Mouse (Mus musculus): ENCODE measurements at regions not wholly inside any gene's neighbourhood (a gene's known extent, or its start where the extent isn't known, plus 50 kb on each side); places are given as distances from the start of the nearest gene placed in this dataset.
A peak's percentile ranks its signal among the peaks of the same experiment; 100 is the strongest.

GRCm38 (mm10) chr6:147686927-147687326, 211.3 kb downstream of the Ccdc91 start:
- DNase-seq, result no peak

GRCm38 (mm10) chr6:147698255-147698654, 222.6 kb downstream of the Ccdc91 start:
- no peak for DNase-seq

- no peak for DNase-seq
Observed at GRCm38 (mm10) chr6:147699449-147699848, 223.8 kb downstream of the Ccdc91 start.

DNA sequence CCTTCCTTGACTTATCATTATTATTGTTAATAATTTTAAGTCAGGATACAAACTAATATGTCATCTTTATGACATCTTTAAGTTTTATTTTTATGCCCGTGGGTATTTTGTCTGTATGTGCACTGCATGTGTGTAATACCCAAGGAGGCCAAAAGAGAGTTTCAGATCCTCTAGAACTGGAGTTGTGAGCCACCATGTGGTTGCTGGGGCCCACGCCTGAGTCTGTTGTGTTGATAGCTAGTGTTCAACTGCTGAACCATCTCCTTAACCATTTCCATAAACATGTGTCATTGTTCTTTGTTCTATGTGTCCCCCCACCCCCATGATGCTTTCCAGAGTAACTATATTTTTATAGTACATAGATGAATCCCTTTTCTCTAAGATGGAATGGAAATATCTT, 225.0 kb downstream of the Ccdc91 start:
- no peak for DNase-seq

DNA sequence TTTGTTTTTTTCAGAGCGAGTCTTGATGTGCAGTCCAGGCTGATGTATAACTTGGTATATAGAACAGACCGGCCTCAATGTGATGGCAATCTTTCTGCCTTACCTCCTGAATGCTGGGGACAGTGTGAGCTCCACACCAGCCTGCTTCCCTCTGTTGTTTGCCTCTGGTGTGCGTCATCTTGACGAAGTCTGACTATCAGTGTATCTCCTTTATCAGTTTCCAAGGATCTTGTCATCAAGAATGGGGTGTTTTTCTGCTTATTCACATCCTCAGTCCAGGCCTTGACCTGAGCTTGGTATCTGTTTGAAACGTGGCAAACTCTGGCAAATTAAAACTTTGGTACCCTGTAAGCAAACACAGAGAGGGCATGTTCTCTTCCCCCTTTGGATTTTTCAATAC, 226.3 kb downstream of the Ccdc91 start:
- DNase-seq, result peak; percentile 29 to 35

GRCm38 (mm10) chr6:147704297-147704696, 228.7 kb downstream of the Ccdc91 start:
- DNase-seq, result no peak

DNA sequence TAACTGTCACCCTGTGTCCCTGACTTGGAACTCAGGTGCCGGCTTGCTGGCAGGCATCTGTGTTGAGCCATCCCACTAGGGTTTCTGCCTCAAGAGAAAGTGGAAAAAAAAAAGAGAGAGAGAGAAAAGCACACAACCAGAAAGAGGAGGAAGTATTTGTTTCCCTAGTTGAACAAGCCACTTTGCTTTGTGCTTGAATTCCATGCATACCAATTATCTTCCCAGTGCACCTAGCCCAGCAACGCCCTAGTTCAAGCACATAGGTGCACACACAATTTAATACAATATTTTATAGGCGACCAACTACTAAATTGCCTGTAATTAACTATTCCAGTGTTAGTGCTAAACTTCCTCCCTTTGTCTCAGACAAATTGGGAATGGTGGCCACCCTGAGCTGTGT, 230.3 kb downstream of the Ccdc91 start:
- DNase-seq, result no peak

- no peak for DNase-seq
Observed at GRCm38 (mm10) chr6:147706741-147707140, 231.1 kb downstream of the Ccdc91 start.

DNA sequence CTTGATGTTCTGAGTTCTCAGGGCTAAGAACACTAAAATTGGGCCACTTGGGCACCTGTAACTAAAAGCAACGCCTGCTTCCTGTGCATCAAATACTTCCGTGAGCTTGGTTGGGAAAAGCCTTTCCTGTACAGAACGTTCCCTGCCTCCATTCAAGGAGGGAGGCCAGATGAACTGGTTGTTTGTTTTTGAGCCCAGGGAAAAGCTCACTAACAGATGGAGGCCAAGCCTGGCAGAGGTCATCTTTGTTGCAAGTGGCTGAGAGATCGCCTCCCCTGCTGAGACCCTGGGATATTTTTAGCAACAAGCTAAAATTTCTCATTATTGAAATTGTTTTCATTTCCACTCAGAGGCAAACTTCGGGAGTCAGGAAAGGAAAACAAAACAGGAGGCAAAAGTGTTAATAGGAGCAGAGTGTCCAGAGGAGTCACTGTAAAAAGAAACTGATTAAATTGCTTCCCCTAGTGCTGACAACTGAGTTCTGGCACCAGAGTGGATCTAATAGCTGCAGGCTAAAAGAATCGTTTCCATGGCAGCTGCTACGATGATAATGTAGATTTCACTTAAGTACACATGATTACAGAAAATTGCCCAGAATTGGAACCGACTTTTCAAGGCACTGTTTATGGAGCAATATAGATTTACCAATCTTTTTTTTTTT, 242.6 kb downstream of the Ccdc91 start:
- DNase-seq, result peak; percentile 20 to 30

GRCm38 (mm10) chr6:147718713-147719490, 243.3 kb downstream of the Ccdc91 start:
- DNase-seq, result no peak

- no peak for DNase-seq
Observed at GRCm38 (mm10) chr6:147719539-147719938, 243.9 kb downstream of the Ccdc91 start.

DNA sequence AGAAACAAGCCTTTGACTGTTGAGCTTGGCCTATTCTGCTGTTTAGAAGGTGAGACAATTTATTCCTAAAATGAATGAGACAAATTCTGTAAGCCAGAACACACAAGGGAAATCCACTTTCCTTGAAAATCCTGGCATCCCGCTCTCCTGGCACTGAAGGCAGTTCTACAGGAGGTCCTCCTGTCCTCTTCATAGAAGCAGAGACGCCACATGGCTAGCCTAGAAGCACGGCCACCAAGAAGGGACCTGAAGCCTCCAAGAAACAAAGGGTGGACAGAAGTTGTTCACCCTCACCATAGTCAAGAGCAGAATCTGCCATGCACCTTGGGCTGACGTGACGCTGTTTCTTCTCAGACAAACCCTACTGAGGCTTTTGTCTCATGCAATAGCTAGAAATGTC, 247.7 kb downstream of the Ccdc91 start:
- DNase-seq, result no peak

- DNase-seq, result no peak
Observed at GRCm38 (mm10) chr6:147726987-147727386, 251.4 kb downstream of the Ccdc91 start.

DNA sequence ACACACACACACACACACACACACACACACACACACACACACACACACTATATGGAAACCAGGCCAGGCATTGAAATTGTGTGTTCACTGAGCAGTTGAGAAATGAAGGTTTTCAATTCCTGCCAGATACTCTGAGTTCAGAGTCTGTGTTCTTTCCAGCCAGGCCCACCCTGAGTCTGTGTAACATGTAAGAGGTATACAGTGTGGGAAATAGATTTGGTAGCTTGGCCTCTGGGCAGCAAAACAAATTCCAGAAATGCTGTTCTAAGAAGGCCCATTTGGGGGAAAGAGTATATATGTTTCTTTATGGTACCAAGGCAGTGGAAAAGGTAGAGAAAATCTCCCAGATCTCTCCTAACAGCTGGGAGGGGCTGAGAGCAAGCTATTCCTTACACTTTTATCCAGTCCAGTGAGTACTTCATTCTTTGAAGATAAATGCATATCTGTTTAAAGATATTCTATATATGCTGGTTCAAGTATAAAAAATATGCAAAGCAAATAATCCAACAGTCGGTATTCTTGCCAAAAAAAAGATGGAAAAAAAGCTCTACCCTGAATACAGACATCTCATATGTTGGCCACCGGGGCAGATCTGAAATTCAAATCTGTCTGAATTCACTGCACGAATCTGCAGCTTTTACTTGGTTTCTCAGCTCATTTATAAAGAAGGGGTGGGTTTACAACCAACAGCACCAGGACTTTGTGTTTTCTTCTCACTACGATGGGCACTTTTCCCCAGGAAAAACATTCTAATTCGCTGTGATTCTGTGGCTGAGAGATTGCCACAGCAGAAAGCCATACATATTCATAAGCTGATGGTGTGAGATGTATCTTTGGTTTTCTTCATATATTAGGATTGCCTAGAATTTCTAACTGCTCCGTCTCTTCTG, 252.3 kb downstream of the Ccdc91 start:
- DNase-seq, result no peak

- DNase-seq, result no peak
Observed at GRCm38 (mm10) chr6:147729721-147730120, 254.1 kb downstream of the Ccdc91 start.

GRCm38 (mm10) chr6:147738621-147739325, 263.1 kb downstream of the Ccdc91 start:
- peak; percentile 59 to 78 for DNase-seq

GRCm38 (mm10) chr6:147741446-147741845, 265.8 kb downstream of the Ccdc91 start:
- peak; percentile 55 to 58 for DNase-seq

- no peak for DNase-seq
Observed at GRCm38 (mm10) chr6:147744081-147744480, 268.5 kb downstream of the Ccdc91 start.

DNA sequence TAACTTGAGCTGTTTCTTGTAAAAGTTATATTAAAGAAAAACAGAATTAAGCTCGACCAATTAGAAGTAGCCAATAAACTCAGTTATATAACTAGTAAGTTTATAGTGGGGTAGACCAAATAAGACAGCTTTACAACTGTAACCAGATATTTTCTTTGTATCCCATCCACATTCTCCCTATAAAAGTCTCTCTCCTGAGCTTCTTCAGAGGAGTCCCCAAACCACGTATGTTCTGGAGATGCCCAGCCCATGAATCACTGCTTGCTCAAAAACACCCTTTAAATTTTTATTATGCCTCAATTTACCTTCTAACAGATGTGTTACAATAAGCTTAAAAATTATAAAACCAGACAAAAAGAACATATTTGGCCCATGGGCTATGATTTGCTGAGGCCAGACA, 270.1 kb downstream of the Ccdc91 start:
- DNase-seq, result no peak

- no peak for DNase-seq
Observed at GRCm38 (mm10) chr6:147747945-147748344, 272.3 kb downstream of the Ccdc91 start.

GRCm38 (mm10) chr6:147752301-147752700, 276.7 kb downstream of the Ccdc91 start:
- DNase-seq, result peak; percentile 59 to 65

DNA sequence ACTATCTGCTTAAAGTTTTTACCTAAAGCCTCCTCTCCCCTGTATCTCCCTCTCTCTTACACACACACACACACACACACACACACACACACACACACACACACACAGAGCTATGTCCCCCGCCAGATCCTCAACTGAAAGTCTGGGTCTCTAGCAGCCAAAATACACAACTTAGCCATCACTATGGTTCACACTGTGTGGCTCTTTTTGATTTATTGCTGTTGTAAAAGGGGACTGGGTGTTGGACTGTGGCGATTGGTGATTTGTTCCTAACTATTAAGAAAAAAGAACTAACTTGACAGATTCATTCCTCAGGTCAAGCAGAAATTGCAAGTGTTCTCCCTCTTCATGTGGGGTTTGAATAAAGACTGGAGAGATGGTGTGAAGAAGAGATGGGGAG, 278.2 kb downstream of the Ccdc91 start:
- DNase-seq, result no peak
